Mouse (Mus musculus): Measurements from ENCODE around the gene Pten.

DNA sequence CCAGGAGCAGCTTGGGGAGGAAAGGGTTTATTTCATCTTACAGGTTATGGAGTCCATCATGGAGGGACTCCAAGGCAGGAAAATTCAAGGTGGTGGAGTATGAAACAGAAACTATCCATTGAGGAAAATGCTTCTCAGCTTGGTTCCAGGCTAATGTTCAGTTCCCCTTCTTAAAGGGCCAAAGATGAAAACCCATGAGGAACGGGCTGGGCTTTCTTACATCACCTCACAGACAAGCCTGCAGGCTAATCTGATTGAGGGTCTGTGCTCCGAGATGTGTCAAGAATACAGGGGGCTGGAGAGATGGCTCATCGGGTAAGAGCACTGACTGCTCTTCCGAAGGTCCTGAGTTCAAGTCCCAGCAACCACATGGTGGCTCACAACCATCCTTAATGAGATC lies 27.5 kb upstream of the Pten start:
- no peak for TF ChIP-seq CTCF (IDR thresholded peaks at IDR 0.05; ENCODE audit: extremely low read depth, insufficient read length, insufficient replicate concordance, low read depth, low read length)
- TF ChIP-seq POLR2A (IDR thresholded peaks at IDR 0.05; ENCODE audit: low read depth, low read length), result no peak

Measured in small intestine, adult 2 months (tissue).